Mouse (Mus musculus) Muller cell, postnatal 12 days (primary cell): ENCODE data around the gene Clcn5.
A peak's percentile ranks its signal among the peaks of the same experiment; 100 is the strongest.

Experiments used
- DNase-seq: peaks from one replicate; pipeline ENCODE4 v3.0.0-alpha.2; 2015; ENCODE audit errors: inconsistent ontology term

The Clcn5 gene

GRCm38 (mm10) chrX:7190816-7191215 lies 128.3 kb downstream of the Clcn5 start:
- DNase-seq, result peak; percentile 22

GRCm38 (mm10) chrX:7188311-7188807 lies 130.8 kb downstream of the Clcn5 start:
- peak; percentile 51 for DNase-seq

DNA sequence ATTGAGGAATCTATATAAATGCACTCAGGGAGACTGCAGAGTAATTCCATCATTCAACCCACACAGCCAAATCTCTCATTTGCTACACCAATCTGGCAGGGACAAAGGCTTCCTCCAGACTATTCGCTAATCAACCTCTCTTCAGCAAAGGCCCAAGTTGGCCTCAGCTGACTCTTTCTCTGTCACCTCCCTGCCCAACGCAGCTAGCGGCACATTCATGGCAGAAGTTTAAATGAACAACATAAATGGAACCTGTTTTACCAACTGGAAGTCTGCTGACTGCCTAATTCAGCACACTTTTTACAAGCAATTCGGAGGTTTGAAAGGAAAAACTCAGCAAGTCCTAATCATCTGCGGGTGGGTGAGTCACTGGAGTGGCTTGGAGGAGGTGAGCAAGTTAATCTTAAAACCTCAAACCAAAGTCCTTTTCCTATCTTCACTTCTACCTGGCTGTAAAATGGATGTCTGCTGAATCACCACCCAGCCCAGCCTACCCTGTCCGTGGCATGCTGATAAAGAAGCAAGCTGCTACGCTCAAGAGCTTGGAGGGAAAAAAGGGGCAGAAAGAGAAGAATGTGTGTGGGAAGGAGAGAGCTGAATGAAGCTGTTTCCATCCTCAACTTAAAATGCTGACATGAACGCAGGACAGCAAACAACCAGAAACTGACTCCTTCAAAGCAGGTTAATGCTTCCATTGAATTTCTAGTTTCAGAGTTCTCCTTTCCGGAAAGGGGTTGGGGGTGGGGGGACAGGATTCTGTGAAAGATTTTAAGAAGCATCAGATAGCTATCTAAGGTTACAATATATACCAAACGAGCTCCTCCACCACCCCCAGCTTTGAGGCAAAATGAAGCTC lies 131.5 kb downstream of the Clcn5 start:
- peak; percentile 67 for DNase-seq

DNA sequence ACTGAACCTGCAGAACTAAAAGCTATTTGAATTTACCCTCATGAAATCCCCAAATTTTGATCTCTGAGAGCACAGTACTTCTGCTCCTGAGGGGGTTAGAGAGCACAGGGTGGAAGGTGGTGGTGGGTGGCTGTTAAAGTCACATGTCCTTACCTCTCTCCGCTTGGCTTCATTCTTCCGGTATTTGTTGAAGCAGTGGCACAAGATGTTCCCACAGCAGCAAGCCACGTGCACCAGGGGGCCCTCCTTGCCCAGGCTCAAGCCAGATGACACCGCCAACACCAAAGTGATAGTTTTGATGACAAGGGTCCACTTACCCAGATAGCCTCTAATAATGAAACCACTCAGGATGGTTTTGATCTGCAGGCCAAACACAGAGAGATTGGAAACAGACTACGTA lies 149.0 kb downstream of the Clcn5 start:
- DNase-seq, result no peak

DNA sequence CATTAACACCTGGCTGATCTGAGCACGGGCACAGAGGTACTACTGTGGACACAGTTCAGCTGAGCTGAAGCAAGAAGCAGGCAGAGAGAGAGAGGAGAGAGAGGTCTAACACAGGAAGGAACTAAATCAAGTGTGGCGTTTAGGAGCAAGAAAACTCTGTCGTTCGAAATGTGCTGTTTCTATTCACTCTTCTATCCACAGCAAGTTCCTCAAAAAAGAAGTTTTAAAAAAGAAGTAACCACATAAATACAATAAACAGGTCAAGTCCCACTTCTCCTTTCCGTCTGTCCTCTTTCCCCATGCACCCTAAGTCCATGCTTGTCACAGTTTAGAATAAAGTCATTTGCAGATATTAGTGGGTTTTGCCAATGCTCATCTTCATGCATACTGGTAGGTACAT lies 150.4 kb downstream of the Clcn5 start:
- DNase-seq, result no peak

GRCm38 (mm10) chrX:7157976-7158375 lies 161.2 kb downstream of the Clcn5 start:
- DNase-seq, result no peak

- DNase-seq, result peak; percentile 27
Observed at GRCm38 (mm10) chrX:7156026-7156732, 163.0 kb downstream of the Clcn5 start.

DNA sequence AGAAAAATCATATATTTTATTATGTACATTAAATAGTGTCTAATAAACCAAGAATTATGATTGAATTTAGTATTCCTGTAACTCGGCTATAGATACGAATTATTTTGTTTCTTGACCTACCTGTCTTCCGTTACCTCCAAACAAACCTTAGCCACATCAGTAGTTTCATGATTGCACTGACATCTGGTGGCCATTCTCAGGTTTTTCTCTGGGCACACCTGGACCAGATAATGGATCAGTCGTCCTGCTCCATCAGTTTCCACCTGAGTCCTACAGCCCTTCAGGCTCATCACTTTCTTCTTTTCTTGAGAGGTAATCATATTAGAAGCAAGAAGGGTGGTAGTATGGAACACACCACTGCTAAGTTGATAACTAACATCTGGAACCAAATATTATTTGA lies 169.0 kb downstream of the Clcn5 start:
- no peak for DNase-seq

DNA sequence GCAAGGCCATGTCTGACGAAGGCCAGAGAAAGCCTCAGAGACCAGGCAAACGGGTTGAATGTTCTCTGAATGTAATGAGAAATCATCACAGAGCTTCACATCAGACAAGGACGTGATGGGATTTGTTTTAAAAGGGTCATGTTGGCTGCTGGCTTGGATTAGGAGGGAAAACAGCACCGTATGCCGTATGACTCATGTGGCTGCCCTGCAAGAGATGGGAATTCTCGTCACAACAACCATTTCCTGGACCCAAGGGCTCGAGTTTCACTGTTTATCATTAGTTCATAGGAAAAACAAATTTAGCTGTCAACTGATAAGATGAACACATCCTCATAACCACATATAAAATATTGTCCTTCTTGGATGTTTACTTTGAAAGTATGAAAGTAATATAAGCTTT lies 173.0 kb downstream of the Clcn5 start:
- no peak for DNase-seq

DNA sequence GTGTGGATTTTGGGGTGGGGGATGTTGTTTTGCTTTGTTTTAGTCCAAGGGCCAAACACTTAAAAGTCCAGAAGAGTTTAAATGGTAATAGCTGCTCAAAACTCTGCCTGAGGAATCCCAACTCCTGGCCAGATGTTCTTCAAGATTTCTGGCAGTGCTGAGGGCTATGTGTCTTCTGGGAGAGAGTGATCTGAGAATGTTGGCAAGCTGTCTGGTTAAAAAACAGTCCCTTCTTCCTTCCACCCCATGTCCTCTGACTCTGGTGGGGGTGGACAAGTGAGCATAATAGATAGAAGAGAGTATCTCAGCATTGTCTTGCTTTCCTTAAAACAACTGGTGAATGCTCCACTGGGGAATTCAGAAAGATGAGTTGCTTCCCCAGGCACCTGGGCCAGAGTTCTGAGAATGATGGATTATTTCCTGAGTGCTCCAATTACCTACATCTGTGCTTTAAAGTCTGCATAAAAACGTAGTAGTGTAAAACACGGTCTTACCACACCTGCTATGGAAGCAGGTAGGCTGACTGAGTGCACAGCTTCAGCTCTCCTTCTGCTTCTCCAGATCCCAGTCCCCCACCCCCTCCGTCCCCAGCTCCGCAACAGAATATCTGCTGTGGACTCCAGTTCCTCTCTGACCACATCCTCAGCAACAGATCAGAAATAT lies 197.4 kb downstream of the Clcn5 start:
- DNase-seq, result no peak

DNA sequence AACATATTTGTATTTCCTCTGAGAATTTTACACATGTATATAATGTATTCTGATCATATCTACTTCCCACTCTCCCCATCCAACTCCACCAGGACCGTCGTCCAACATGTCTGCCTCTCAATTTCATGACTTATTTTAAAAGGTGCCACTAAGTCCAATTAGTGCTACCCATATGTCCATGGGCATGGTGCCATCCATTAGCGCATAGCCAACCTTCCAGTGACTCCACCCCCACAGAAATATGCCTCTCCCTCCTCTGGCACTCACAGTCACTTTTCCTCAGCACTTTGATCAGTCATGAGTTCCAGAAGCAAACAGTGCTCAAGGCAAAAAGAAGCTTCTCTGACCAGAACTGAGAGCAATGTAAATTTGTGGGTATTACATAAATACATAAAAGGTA lies 204.3 kb downstream of the Clcn5 start:
- DNase-seq, result no peak
